Mouse (Mus musculus): ENCODE measurements around the gene Slc6a20b. TPM values are rescaled to one million over a fixed set of nuclear protein-coding genes. Genes with fewer than 3 reads are reported as not detected.

Gene Slc6a20b
- polyA plus RNA-seq, 1 experiment from 2014 or later: 0.32 TPM

Other genes starting within 250 kb of the Slc6a20b start
- gene Limd1, start 153.9 kb downstream of the Slc6a20b start, polyA plus RNA-seq (2014; fragmentation: Nextera tagmentation; extraction: Ambion mirVana): 36.7 and 55.9 TPM in 2 replicates
- gene Sacm1l, start 102.8 kb downstream of the Slc6a20b start, polyA plus RNA-seq (2014; fragmentation: Nextera tagmentation; extraction: Ambion mirVana): 37.5 and 56.3 TPM in 2 replicates
- 0.18 and 0.23 TPM in 2 replicates for gene Ccr9, start 45.9 kb upstream of the Slc6a20b start, polyA plus RNA-seq (2014; fragmentation: Nextera tagmentation; extraction: Ambion mirVana)
- 0.10 and 0.88 TPM in 2 replicates for gene Slc6a20a, start 46.3 kb upstream of the Slc6a20b start, polyA plus RNA-seq (2014; fragmentation: Nextera tagmentation; extraction: Ambion mirVana)
- 62.0 and 66.9 TPM in 2 replicates for gene Lztfl1, start 85.1 kb upstream of the Slc6a20b start, polyA plus RNA-seq (2014; fragmentation: Nextera tagmentation; extraction: Ambion mirVana)
- 0.17 and 0.22 TPM in 2 replicates for gene Cxcr6, start 173.9 kb upstream of the Slc6a20b start, polyA plus RNA-seq (2014; fragmentation: Nextera tagmentation; extraction: Ambion mirVana)
- 10.6 and 13.2 TPM in 2 replicates for gene Fyco1, start 219.3 kb upstream of the Slc6a20b start, polyA plus RNA-seq (2014; fragmentation: Nextera tagmentation; extraction: Ambion mirVana)
- not detected in 2 replicates for gene Xcr1, start 229.5 kb upstream of the Slc6a20b start, polyA plus RNA-seq (2014; fragmentation: Nextera tagmentation; extraction: Ambion mirVana)

All from kidney, embryonic 14.5 days (tissue).